Mouse (Mus musculus): ENCODE data around the gene Cmss1.

Gene Cmss1

GRCm38 (mm10) chr16:57352751-57353150 lies 253.9 kb downstream of the Cmss1 start, which contains the start of gene Filip1l:
Gene Filip1l, plus strand, starts transcription at chr16:57353093.
- in situ Hi-C loops (cut with MboI, MseI) = no loop called here

- in situ Hi-C loops (cut with MboI, MseI) = no loop called here
Observed at GRCm38 (mm10) chr16:57349689-57350088, 257.0 kb downstream of the Cmss1 start.

GRCm38 (mm10) chr16:57349039-57349438 lies 257.6 kb downstream of the Cmss1 start:
- in situ Hi-C loops (cut with MboI, MseI) = no loop called here

GRCm38 (mm10) chr16:57346258-57346657 lies 260.4 kb downstream of the Cmss1 start:
- in situ Hi-C loops (cut with MboI, MseI) = no loop called here

- in situ Hi-C loops (cut with MboI, MseI) = no loop called here
Observed at GRCm38 (mm10) chr16:57340613-57340898, 266.1 kb downstream of the Cmss1 start.

GRCm38 (mm10) chr16:57339765-57340612 lies 266.7 kb downstream of the Cmss1 start:
- in situ Hi-C loops (cut with MboI, MseI) = no loop called here

- in situ Hi-C loops (cut with MboI, MseI) = no loop called here
Observed at GRCm38 (mm10) chr16:57336770-57337423, 269.8 kb downstream of the Cmss1 start.

- in situ Hi-C loops (cut with MboI, MseI) = no loop called here
Observed at GRCm38 (mm10) chr16:57332301-57332700, 274.4 kb downstream of the Cmss1 start.

- in situ Hi-C loops (cut with MboI, MseI) = no loop called here
Observed at GRCm38 (mm10) chr16:57330111-57330510, 276.6 kb downstream of the Cmss1 start.

GRCm38 (mm10) chr16:57329028-57329427 lies 277.6 kb downstream of the Cmss1 start:
- in situ Hi-C loops (cut with MboI, MseI) = no loop called here

- in situ Hi-C loops (cut with MboI, MseI) = no loop called here
Observed at GRCm38 (mm10) chr16:57326996-57327395, 279.7 kb downstream of the Cmss1 start.

GRCm38 (mm10) chr16:57319284-57320124 lies 287.2 kb downstream of the Cmss1 start:
- in situ Hi-C loops (cut with MboI, MseI) = no loop called here

- in situ Hi-C loops (cut with MboI, MseI) = no loop called here
Observed at GRCm38 (mm10) chr16:57318637-57319125, 288.0 kb downstream of the Cmss1 start.

GRCm38 (mm10) chr16:57317882-57318636 lies 288.6 kb downstream of the Cmss1 start:
- in situ Hi-C loops (cut with MboI, MseI) = no loop called here

GRCm38 (mm10) chr16:57317127-57317526 lies 289.5 kb downstream of the Cmss1 start:
- in situ Hi-C loops (cut with MboI, MseI) = no loop called here

GRCm38 (mm10) chr16:57315026-57315425 lies 291.6 kb downstream of the Cmss1 start:
- in situ Hi-C loops (cut with MboI, MseI) = no loop called here

- in situ Hi-C loops (cut with MboI, MseI) = no loop called here
Observed at GRCm38 (mm10) chr16:57314236-57314635, 292.4 kb downstream of the Cmss1 start.

GRCm38 (mm10) chr16:57313487-57313886 lies 293.2 kb downstream of the Cmss1 start:
- in situ Hi-C loops (cut with MboI, MseI) = no loop called here

GRCm38 (mm10) chr16:57312130-57312529 lies 294.5 kb downstream of the Cmss1 start:
- in situ Hi-C loops (cut with MboI, MseI) = no loop called here

GRCm38 (mm10) chr16:57305463-57305862 lies 301.2 kb downstream of the Cmss1 start:
- in situ Hi-C loops (cut with MboI, MseI) = no loop called here

- in situ Hi-C loops (cut with MboI, MseI) = no loop called here
Observed at GRCm38 (mm10) chr16:57303716-57304115, 302.9 kb downstream of the Cmss1 start.
